Mouse (Mus musculus) lung, postnatal 0 days (tissue): ENCODE data around the gene Luzp1. TPM values are rescaled to one million over a fixed set of nuclear protein-coding genes. Genes with fewer than 3 reads are reported as not detected.

ENCODE experiments used
- ATAC-seq: fragments of 200-750 bp; cut with Nextera tagmentation; 2 replicates; pipeline ENCODE4 v1.8.0; 2017; ENCODE audit warnings: moderate library complexity
- DNase-seq: peaks from one replicate; pipeline ENCODE4 v3.0.0-alpha.2; 2016; ENCODE audit warnings: low spot score
- H3K27ac ChIP-seq: fragments of 300-500 bp; sonication (generic); 2 replicates; pipeline ENCODE4 v1.5.1; 2014; ENCODE audit warnings: antibody characterized with exemption, mild to moderate bottlenecking, low read length, mixed read lengths
- H3K27me3 ChIP-seq: fragments of 300-500 bp; sonication (generic); replicated peaks from 2 replicates; pipeline ENCODE4 v1.6.1; 2014; ENCODE audit warnings: low read length, mixed read lengths; ENCODE audit not compliant: insufficient read depth
- H3K36me3 ChIP-seq: fragments of 300-500 bp; sonication (generic); 2 replicates; pipeline ENCODE4 v1.6.1; 2014; ENCODE audit warnings: low read length, mixed read lengths; ENCODE audit not compliant: insufficient read depth
- H3K4me1 ChIP-seq: fragments of 300-500 bp; sonication (generic); 2 replicates; pipeline ENCODE4 v1.6.1; 2014; ENCODE audit warnings: antibody characterized with exemption, low read depth, low read length, mixed read lengths; ENCODE audit not compliant: insufficient read depth
- H3K4me2 ChIP-seq: fragments of 300-500 bp; sonication (generic); replicated peaks from 2 replicates; pipeline ENCODE4 v1.6.1; 2014; ENCODE audit warnings: low read depth, mild to moderate bottlenecking, low read length, moderate library complexity, mixed read lengths
- H3K4me3 ChIP-seq: fragments of 300-500 bp; sonication (generic); 2 replicates; pipeline ENCODE4 v1.5.1; 2014; ENCODE audit warnings: low read depth, low read length
- H3K9ac ChIP-seq: fragments of 300-500 bp; sonication (generic); replicated peaks from 2 replicates; pipeline ENCODE4 v1.6.1; 2014; ENCODE audit warnings: low read depth, mild to moderate bottlenecking
- H3K9me3 ChIP-seq: fragments of 300-500 bp; sonication (generic); 2 replicates; pipeline ENCODE4 v1.6.1; 2016; ENCODE audit warnings: low read length, mixed read lengths
- CTCF ChIP-seq: IDR thresholded peaks from 2 replicates; pipeline ENCODE4 v1.5.1; 2016; ENCODE audit warnings: antibody characterized with exemption, mild to moderate bottlenecking
- EP300 ChIP-seq: IDR thresholded peaks from 2 replicates; pipeline ENCODE4 v1.6.1; 2016; ENCODE audit warnings: antibody characterized with exemption, mild to moderate bottlenecking, control low read depth
- WGBS: fragments of 180-500 bp; shearing (Covaris S2); extraction: QIAGEN DNeasy Blood & Tissue Kit; methylation state at CpG from one replicate; pipeline ENCODE4 v1.1.7; 2014; 5-methylcytosine and 5-hydroxymethylcytosine counted together
- polyA plus RNA-seq: library from polyadenylated mRNA; unstranded; fragments of >200 nt; fragmentation: Nextera tagmentation; extraction: Ambion mirVana; gene quantifications from 2 replicates; pipeline ENCODE4 v1.2.1, GENCODE M21; 2015

The Luzp1 gene
- polyA plus RNA-seq, 1 experiment from 2014 or later: 109 TPM

- Histone ChIP-seq H3K9ac (no peak overlapping the region), H3K27ac (peak overlapping the region; percentile 81), H3K27me3 (no peaks in the 10 kb centered on the region), H3K4me2 (peak overlapping the region; percentile 71), H3K36me3 (no peaks in the 10 kb centered on the region), H3K4me1 (peaks cover 6% of the 10 kb centered on the region; the same call in 1 of the 2 replicates), H3K4me3 (peak overlapping the region; percentile 49; the same call in 1 of the 2 replicates), H3K9me3 (no peaks in the 10 kb centered on the region)
- 22% methylated on average over 6 of the region's 6 CpGs for WGBS
- DNase-seq (no peak), ATAC-seq (peak; percentile 7)
- no peak for TF ChIP-seq EP300
- no peak for TF ChIP-seq CTCF
These were observed 7.8 kb upstream of the Luzp1 start for GRCm38 (mm10) chr4:136461761-136462085.

DNA sequence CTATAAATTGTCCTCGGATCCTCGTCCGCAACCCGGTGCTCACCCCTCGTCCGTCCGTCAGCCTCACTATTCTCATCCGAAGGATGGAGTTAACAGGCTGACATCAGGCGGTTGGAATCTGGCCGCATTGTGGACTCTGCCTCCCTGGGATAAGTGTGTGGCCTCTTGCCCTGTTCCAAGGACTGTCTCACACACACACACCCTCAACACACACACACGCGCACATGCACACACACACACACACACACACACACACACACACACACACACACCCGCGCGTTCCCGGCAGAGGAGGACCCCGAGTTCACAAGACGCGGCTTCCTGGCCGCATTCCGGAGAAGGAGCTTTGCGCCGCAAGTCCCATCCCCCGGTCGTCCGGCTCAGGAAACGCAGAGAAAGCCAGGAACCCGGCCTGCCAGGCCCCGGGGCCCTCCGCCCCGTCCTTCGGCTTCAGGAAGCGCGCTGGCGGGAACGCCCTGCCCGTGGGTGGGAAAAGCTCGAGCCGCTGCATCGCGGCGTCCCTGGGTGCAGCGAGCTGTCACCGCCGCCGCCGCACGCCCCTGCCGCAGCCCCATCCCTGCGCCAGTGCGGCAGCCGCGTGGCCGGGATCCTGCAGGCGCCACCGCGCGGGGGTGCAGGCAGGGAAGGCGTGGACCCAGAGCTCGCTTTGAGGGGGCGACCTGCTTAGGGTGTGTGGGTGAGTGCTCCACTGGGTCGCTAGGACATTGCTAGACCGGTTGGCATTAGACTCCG lies 7.3 kb upstream of the Luzp1 start, which contains the start of gene 6030445D17Rik:
6030445D17Rik (plus strand) TSS at position 165 of the 753 bp plus-strand sequence.
- DNase-seq (peak; percentile 87), ATAC-seq (peak; percentile 93)
- TF ChIP-seq CTCF (peak; percentile 8), EP300 (peak; percentile 73)
- H3K4me2 ChIP-seq: peak within 1 kb of the TSS; percentile 71
- no peaks in the 10 kb centered on the region for H3K36me3 ChIP-seq
- peak within 1 kb of the TSS; percentile 81 for H3K27ac ChIP-seq
- peak within 1 kb of the TSS; percentile 49 for H3K4me3 ChIP-seq
- H3K9ac ChIP-seq: peak within 1 kb of the TSS; percentile 10; the same call in 1 of the 2 replicates
- H3K9me3 ChIP-seq: no peaks in the 10 kb centered on the region
- H3K4me1 ChIP-seq: peaks cover 6% of the 10 kb centered on the region; the same call in 1 of the 2 replicates
- H3K27me3 ChIP-seq: no peaks in the 10 kb centered on the region
- 2% methylated on average over 57 of the region's 64 CpGs for WGBS

- ATAC-seq: peak; percentile 67
- H3K36me3 ChIP-seq: no peaks in the 10 kb centered on the region
- peak overlapping the region; percentile 81 for H3K27ac ChIP-seq
- DNase-seq: peak; percentile 70
- peak overlapping the region; percentile 71 for H3K4me2 ChIP-seq
- TF ChIP-seq CTCF (no peak), EP300 (no peak)
- H3K9me3 ChIP-seq: no peaks in the 10 kb centered on the region
- peak overlapping the region; percentile 10; the same call in 1 of the 2 replicates for H3K9ac ChIP-seq
- peaks cover 6% of the 10 kb centered on the region; the same call in 1 of the 2 replicates for H3K4me1 ChIP-seq
- peak overlapping the region; percentile 49 for H3K4me3 ChIP-seq
- H3K27me3 ChIP-seq: no peaks in the 10 kb centered on the region
- whole genome bisulfite sequencing: 2% methylated on average over 8 of the region's 8 CpGs
These were observed 6.8 kb upstream of the Luzp1 start for GRCm38 (mm10) chr4:136462839-136463178.

DNA sequence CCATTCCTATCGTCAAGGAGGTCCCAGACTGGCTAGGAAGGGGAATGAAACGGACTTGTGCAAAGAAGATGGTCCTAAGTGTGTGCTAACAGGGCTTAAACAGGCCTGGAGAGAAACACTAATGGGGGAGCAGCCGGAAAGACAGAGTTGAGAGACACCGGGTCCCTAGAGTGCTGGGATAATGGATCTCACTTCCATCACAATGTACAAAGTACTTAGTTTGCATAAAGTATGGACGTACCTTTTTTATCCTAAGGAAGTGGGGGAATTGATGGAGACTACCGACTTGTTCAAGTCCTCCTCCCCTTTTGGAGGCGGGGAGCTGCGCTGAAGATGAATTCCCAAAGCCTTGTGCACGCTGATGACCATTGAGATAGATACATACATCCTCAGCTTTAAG lies 6.1 kb upstream of the Luzp1 start:
- DNase-seq (no peak), ATAC-seq (no peak)
- H3K27ac ChIP-seq: peak overlapping the region; percentile 81; the same call in 1 of the 2 replicates
- H3K4me3 ChIP-seq: peak overlapping the region; percentile 49
- no peaks in the 10 kb centered on the region for H3K36me3 ChIP-seq
- no peak overlapping the region for H3K9ac ChIP-seq
- H3K4me2 ChIP-seq: peak overlapping the region; percentile 71
- peaks cover 6% of the 10 kb centered on the region; the same call in 1 of the 2 replicates for H3K4me1 ChIP-seq
- H3K27me3 ChIP-seq: no peaks in the 10 kb centered on the region
- WGBS: 33% methylated on average over 9 of the region's 9 CpGs
- H3K9me3 ChIP-seq: no peaks in the 10 kb centered on the region
- TF ChIP-seq CTCF: no peak
- TF ChIP-seq EP300: no peak

DNA sequence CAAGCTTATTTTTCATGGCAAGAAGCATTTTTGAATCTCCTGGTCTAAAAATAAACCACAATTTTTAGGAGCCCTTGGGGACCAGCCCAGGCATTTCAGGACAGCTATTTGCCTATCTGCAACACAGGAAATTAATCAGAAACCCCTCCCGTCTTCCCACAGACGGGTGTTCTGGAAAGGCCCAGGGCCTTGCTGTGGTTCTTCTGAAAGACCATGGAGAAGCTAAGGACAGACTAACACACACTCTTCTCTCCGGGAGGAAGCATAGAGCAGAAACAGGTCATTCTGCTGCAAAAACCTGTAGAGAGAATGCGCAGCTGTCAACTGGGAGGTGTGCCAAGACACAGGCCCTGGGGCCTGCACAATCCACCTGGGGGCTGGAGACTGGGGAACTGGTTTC lies 3.3 kb upstream of the Luzp1 start:
- ATAC-seq (no peak), DNase-seq (no peak)
- 43% methylated on average over 4 of the region's 4 CpGs for WGBS
- H3K27me3 ChIP-seq: no peaks in the 10 kb centered on the region
- H3K27ac ChIP-seq: no peak overlapping the region
- no peaks in the 10 kb centered on the region for H3K9me3 ChIP-seq
- no peak overlapping the region for H3K9ac ChIP-seq
- TF ChIP-seq EP300: no peak
- TF ChIP-seq CTCF: no peak
- H3K36me3 ChIP-seq: no peaks in the 10 kb centered on the region
- H3K4me1 ChIP-seq: peaks cover 6% of the 10 kb centered on the region; the same call in 1 of the 2 replicates
- H3K4me2 ChIP-seq: no peak overlapping the region
- no peak overlapping the region for H3K4me3 ChIP-seq

- TF ChIP-seq EP300 (no peak), CTCF (no peak)
These were observed 821 bp upstream of the Luzp1 start for GRCm38 (mm10) chr4:136468553-136469327.

More at GRCm38 (mm10) chr4:136468553-136469327, 821 bp upstream of the Luzp1 start:
- ATAC-seq (no peak), DNase-seq (peak; percentile 24)
- 76% methylated on average over 14 of the region's 14 CpGs for WGBS
- Histone ChIP-seq H3K4me3 (no peak overlapping the region), H3K4me1 (no peaks in the 10 kb centered on the region), H3K9ac (no peak overlapping the region), H3K36me3 (no peaks in the 10 kb centered on the region), H3K4me2 (no peak overlapping the region), H3K9me3 (no peaks in the 10 kb centered on the region), H3K27ac (peak overlapping the region; percentile 97), H3K27me3 (no peaks in the 10 kb centered on the region)
